Mouse (Mus musculus): ENCODE measurements around the gene Arfgap3.

Gene Arfgap3

DNA sequence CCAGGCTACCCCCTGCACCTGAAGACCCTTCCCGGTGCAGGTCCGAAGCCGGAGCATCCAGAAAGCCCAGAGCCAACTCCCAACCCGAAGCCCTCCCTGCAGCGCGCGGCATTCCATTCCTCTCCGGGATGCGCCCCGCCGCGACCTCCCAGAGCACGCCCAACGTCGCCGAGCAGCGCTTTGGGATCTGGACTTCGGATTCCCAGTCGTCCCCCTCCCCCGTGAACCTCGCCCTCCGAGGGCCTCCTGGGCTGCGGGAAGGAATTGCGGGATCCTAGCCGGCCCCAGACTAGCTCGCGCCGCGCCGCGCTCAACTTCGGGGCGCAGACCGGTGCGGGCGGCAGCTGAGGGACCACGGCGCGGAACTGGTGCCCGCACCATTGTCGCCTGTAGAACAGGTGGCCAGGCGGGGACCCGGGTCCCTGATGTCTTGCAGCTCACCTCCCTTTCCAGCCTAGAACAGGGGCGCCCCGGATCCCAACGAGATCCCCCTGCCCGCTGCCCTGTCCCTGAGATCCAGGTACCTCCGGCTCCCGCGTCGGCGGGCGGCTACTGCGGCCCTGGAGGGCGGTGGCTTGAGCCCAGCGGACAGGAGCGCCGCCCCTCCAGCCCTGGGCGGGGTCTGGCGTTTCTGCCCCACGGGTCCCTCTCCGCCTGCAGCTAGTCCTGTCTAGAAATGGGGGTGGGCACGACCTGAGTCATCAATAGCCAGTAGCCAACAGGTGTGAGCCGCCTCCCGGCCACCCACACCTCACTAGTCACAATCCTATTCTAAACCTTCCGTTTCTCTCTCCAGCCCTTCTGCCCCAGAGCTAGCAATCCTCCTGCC is 98.7 kb downstream of the Arfgap3 start, which contains the start of gene A4galt:
TSS of gene A4galt (minus strand) at position 599 of the 829 bp plus-strand sequence.
- DNase-seq (ENCODE audit: low spot score), result no peak

DNA sequence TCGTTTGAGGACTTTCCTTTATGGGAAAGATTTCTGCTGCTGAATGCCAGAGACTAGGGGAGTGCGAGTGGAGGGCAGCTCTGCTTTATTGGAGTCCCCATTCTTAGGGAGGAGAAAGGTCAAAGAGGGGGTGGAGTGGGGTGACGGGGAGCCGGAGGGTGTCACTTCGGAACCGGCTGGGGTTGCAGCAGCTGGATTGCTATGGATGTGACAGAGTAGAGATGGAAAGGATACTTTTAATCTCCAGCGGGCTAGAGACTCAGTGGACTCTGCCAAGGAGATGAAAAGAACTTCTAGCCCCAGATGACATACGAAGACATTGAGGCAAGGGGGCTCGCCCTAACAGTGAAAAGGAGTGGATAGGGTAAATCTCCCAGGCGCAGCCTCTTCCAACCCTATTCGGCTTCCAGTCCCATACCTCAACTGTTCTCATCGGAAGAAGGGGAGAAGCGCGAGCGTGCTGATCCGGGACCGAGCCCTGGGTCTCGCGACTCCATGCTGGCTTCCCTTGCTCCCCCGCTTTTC is 99.3 kb downstream of the Arfgap3 start:
- DNase-seq (ENCODE audit: low spot score), result no peak

Measured in left cerebral cortex, adult 11 months (tissue).